Mouse (Mus musculus): ENCODE results near the gene Rimbp2. TPM values are rescaled to one million over a fixed set of nuclear protein-coding genes. Genes with fewer than 3 reads are reported as not detected.
A peak's percentile ranks its signal among the peaks of the same experiment; 100 is the strongest.
"Not testable (repeated sequence)": the region's sequence is repeated elsewhere in the genome, so short reads cannot be mapped to it uniquely, and the experiment has no call there.

The Rimbp2 gene
- polyA plus RNA-seq (2012; rRNA removed), result 20.9 and 32.0 TPM in 2 replicates

GRCm38 (mm10) chr5:128953278-128954070, at the start of gene Rimbp2:
Rimbp2 (minus strand) TSS chr5:128953486.
- DNase-seq (ENCODE audit: low read depth), result peak; percentile 85
- TF ChIP-seq POLR2A (IDR thresholded peaks at IDR 0.05; ENCODE audit: borderline replicate concordance, extremely low read depth, insufficient read depth, insufficient read length, poor library complexity, severe bottlenecking) (no peak), CTCF (IDR thresholded peaks at IDR 0.05; ENCODE audit: borderline replicate concordance, extremely low read depth, insufficient read depth, insufficient read length) (peak; percentile 48)

DNA sequence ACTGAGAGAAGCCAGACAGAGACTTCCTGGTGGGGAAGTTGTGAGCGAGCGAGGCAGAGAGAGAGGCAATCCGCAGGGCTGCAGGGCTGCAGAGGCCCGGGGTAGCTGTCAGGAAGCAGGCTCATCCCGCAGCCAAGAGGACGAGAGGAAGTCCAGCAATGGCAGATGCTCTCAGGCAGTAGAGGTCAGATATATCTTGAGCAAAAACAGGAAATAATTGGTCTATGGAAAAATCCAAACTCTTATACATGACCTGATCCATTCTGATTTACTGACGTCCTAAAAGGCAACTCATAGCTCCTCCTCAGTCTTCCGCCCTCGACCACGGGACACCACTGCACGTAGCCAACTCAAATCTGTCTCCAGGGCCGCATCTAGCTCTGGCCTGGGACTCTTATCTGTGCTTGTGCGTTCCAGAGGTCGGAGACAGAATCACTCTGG, 49.3 kb upstream of the Rimbp2 start:
- no peak for DNase-seq (ENCODE audit: low read depth)
- TF ChIP-seq POLR2A (IDR thresholded peaks at IDR 0.05; ENCODE audit: borderline replicate concordance, extremely low read depth, insufficient read depth, insufficient read length, poor library complexity, severe bottlenecking) (no peak), CTCF (IDR thresholded peaks at IDR 0.05; ENCODE audit: borderline replicate concordance, extremely low read depth, insufficient read depth, insufficient read length) (no peak)

DNA sequence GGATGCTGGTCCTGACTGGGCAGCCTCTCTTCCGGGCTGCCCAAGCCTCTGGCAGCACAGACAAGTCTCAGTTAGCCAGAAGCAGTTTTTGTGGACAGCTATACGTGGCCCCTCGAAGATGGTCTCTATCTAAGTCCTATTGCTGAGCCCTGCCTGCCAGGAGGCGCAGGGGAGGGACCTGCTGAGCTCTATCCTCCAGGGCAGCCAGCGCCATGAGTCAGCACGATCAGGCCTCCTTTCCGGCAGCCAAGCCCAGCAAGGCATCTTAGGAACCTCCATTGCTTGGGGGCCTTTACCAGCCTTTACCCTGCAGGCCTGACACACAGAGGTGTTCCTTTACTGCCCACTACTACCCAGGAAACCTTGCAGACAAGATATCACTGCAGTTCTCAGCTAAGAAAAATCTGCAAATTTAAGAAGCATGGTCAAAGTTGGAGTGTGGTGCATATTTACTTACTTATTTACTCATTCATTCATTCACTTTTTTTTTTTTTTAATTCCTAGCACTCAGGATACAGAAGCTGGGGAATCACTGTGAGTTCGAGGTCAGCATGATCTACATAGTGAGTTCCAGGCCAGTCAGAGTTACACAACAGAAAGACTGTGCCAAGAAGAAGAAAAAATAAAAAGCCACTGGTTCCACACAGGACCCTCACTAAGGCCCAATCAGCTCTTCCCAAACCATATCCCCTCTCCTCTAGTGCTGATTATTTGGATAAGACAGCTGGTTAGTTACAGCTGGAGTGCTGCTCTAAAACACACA, 47.6 kb upstream of the Rimbp2 start:
- no peak for TF ChIP-seq POLR2A (IDR thresholded peaks at IDR 0.05; ENCODE audit: borderline replicate concordance, extremely low read depth, insufficient read depth, insufficient read length, poor library complexity, severe bottlenecking)
- TF ChIP-seq CTCF (IDR thresholded peaks at IDR 0.05; ENCODE audit: borderline replicate concordance, extremely low read depth, insufficient read depth, insufficient read length), result no peak
- DNase-seq (ENCODE audit: low read depth), result no peak

- peak; percentile 83 for DNase-seq (ENCODE audit: low read depth)
- TF ChIP-seq POLR2A (IDR thresholded peaks at IDR 0.05; ENCODE audit: borderline replicate concordance, extremely low read depth, insufficient read depth, insufficient read length, poor library complexity, severe bottlenecking) (no peak), CTCF (IDR thresholded peaks at IDR 0.05; ENCODE audit: borderline replicate concordance, extremely low read depth, insufficient read depth, insufficient read length) (no peak)
Measured at GRCm38 (mm10) chr5:128987141-128987954, 34.1 kb upstream of the Rimbp2 start.

DNA sequence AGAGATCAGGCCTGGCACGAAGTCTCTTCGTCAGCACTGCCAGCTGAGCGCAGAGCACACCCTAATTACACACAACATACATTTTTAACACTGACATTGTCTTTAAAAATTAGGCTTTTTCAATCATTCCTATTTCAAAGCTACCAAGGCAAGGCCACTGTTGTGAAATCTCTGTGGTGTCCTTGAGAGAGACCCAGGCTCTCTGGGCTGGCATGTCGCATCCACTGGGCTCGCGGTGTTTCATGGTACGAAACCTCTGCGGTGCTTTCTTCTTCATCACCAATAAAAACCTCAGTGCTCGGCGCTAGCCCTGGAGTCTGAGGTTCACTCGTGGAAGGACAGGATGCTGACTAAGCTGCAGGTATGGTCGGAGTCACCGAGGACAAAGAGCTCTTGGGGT, 32.7 kb upstream of the Rimbp2 start:
- TF ChIP-seq CTCF (IDR thresholded peaks at IDR 0.05; ENCODE audit: borderline replicate concordance, extremely low read depth, insufficient read depth, insufficient read length), result no peak
- no peak for TF ChIP-seq POLR2A (IDR thresholded peaks at IDR 0.05; ENCODE audit: borderline replicate concordance, extremely low read depth, insufficient read depth, insufficient read length, poor library complexity, severe bottlenecking)
- DNase-seq (ENCODE audit: low read depth), result no peak

DNA sequence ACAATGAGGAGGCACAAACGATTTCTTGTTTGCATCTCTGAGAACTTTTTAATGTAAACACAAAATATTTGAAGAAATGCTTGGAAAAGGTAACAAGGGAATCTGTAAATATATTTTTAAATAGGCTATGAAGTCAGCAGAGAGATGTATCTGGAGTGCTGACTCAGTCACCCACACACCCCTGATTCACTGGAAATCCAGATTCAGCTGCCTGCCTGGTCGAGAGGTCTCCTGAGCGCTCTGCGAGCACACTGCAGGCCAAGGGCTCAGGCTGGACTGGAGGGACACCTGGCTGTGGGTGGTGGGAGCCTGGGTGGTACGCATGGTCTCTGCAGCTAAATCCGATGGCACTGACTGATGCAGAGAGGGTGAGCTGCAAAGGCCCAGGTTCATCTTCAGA, 31.2 kb upstream of the Rimbp2 start:
- no peak for DNase-seq (ENCODE audit: low read depth)
- TF ChIP-seq CTCF (IDR thresholded peaks at IDR 0.05; ENCODE audit: borderline replicate concordance, extremely low read depth, insufficient read depth, insufficient read length) (no peak), POLR2A (IDR thresholded peaks at IDR 0.05; ENCODE audit: borderline replicate concordance, extremely low read depth, insufficient read depth, insufficient read length, poor library complexity, severe bottlenecking) (no peak)

GRCm38 (mm10) chr5:128981607-128982006, 28.3 kb upstream of the Rimbp2 start:
- TF ChIP-seq POLR2A (IDR thresholded peaks at IDR 0.05; ENCODE audit: borderline replicate concordance, extremely low read depth, insufficient read depth, insufficient read length, poor library complexity, severe bottlenecking) (no peak), CTCF (IDR thresholded peaks at IDR 0.05; ENCODE audit: borderline replicate concordance, extremely low read depth, insufficient read depth, insufficient read length) (peak; percentile 89)
- peak; percentile 55 for DNase-seq (ENCODE audit: low read depth)

- DNase-seq (ENCODE audit: low read depth), result no peak
Measured at GRCm38 (mm10) chr5:128980857-128981256, 27.6 kb upstream of the Rimbp2 start.

GRCm38 (mm10) chr5:128978957-128979356, 25.7 kb upstream of the Rimbp2 start:
- TF ChIP-seq CTCF (IDR thresholded peaks at IDR 0.05; ENCODE audit: borderline replicate concordance, extremely low read depth, insufficient read depth, insufficient read length) (no peak), POLR2A (IDR thresholded peaks at IDR 0.05; ENCODE audit: borderline replicate concordance, extremely low read depth, insufficient read depth, insufficient read length, poor library complexity, severe bottlenecking) (no peak)
- no peak for DNase-seq (ENCODE audit: low read depth)

More at GRCm38 (mm10) chr5:128980857-128981256, 27.6 kb upstream of the Rimbp2 start:
- TF ChIP-seq POLR2A (IDR thresholded peaks at IDR 0.05; ENCODE audit: borderline replicate concordance, extremely low read depth, insufficient read depth, insufficient read length, poor library complexity, severe bottlenecking) (no peak), CTCF (IDR thresholded peaks at IDR 0.05; ENCODE audit: borderline replicate concordance, extremely low read depth, insufficient read depth, insufficient read length) (no peak)

GRCm38 (mm10) chr5:128977466-128977865, 24.2 kb upstream of the Rimbp2 start:
- DNase-seq (ENCODE audit: low read depth), result not testable (repeated sequence)

DNA sequence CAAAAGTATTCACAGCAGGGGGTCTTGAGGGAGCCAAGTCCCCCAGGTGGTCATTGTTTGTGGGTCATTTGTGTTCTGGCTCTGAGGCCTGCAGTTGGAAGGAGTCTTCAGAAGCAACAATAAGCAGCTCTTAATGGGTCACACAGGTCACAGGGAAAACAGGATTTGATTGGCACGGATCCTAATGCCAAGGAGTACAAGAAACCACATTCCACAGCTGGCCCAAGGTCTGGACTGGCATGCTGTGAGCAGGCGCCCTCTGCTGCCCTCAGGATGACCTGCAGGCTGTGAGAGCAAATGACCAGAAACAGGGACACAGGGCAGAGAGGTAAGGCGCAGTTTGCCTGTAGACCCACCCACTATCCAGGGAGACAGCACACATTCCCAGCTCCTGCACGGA, 23.0 kb upstream of the Rimbp2 start:
- TF ChIP-seq POLR2A (IDR thresholded peaks at IDR 0.05; ENCODE audit: borderline replicate concordance, extremely low read depth, insufficient read depth, insufficient read length, poor library complexity, severe bottlenecking), result no peak
- TF ChIP-seq CTCF (IDR thresholded peaks at IDR 0.05; ENCODE audit: borderline replicate concordance, extremely low read depth, insufficient read depth, insufficient read length), result peak; percentile 70
- peak; percentile 70 for DNase-seq (ENCODE audit: low read depth)
